Mouse (Mus musculus): ENCODE results near the gene Bend6.

GRCm38 (mm10) chr1:33869031-33869430, 38.6 kb downstream of the Bend6 start:
- TF ChIP-seq CTCF (conservative IDR thresholded peaks at IDR 0.05; ENCODE audit: low read length): no peak
- TF ChIP-seq NANOG (IDR thresholded peaks at IDR 0.05; ENCODE audit: borderline replicate concordance, low read length): no peak

Measured in E14TG2a.4 (cell line).